Mouse (Mus musculus) spleen, postnatal 10 days (tissue): Measurements from ENCODE around the gene Zfp692.

Source experiments
- DNase-seq, 2 experiments: peaks; one replicate each; pipeline ENCODE4 v3.0.0; 2021 to 2022; ENCODE audit warnings: low spot score in 2 of 2

Gene Zfp692

DNA sequence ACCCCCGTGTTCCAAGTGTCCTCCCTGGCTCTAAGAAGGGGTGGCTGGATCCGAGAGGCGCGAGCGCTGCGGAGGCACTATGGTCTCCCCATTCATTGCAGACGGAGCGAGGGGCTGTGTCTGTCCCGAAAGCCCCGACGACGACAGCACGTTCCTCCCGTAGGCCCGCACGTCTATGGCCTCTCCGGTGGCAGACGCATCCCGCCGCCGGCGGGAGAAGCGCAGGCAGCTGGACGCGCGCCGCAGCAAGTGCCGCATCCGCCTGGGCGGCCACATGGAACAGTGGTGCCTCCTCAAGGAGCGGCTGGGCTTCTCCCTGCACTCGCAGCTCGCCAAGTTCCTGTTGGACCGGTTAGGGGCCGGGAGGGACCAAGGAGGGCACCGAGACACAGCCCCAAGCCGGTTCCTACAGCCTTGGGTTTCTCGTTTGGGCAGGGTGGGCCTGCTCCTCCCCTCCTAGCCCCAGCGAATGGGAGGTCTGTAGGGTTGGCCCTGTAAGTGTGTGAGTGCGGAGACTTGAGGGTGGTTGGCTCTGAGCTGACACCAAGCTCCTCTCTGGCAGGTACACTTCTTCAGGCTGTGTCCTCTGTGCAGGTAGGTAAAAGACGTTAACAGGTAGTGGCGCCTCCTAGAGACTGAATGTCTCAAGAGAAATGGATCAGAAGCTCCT is 677 bp downstream of the Zfp692 start:
- peak; percentile 64 to 72 for DNase-seq

DNA sequence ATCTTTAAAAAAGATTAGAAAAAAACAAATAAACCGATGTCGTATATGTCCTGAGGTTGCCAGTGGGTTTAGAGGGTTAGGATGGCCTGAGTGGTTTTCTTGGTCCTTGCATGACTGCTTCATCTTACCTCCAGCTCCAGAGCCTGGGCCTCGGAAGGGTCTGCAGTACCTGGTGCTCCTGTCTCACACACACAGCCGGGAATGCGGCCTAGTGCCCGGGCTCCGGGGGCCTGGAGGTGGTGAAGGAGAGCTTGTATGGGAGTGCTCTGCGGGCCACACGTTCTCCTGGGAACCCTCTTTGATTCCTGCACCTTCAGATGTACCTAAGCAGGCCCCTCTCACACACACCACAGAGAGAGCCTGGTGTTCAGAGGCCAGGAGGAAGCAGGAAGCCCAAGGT is 1.8 kb downstream of the Zfp692 start:
- DNase-seq, result no peak

DNA sequence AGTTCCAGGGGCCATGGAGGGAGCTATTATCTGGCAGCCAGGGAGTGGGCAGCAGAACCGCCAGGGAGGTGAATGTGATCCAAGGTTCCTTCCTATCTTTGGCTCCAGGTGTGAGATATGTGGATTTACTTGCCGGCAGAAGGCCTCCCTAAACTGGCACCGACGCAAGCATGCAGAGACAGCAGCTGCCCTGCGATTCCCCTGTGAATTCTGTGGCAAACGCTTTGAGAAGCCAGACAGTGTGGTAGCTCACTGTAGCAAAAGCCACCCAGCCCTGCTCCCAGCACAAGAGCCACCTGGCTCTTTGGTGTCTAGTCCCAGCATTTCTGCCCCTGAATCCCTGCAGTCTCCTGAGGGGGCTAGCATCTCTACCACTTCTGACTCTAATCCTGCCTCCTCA is 7.2 kb downstream of the Zfp692 start:
- DNase-seq, result no peak

DNA sequence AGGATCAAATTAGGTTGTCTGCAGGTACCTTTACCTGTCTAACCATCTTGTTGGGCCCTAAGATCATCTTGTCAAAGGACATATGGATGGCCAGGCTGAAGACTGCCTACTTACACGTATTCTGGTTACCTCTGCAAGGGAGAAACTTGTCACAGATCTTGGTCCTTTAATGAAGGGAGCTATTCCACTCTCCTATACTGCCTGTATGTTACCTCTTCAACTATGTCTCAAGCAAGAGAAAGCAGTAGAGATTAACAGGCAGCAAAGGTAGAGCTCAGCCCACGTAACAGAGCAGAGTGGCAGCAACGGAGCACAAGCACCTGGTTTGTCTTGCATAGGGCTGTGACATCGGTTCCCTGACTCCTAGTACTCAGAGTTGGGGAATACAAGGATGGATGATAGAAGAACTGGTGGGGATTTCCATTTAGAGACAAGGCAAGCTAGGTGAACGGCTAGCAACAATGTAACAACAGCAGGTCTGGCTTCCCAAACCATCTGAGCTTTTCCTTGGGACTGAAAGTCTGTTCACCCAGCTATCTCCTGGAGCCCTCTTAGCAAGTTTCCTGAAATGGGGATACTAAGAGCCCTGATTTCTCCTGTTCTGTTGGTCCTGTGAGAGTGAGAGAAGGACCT is 8.8 kb downstream of the Zfp692 start:
- DNase-seq, result no peak

DNA sequence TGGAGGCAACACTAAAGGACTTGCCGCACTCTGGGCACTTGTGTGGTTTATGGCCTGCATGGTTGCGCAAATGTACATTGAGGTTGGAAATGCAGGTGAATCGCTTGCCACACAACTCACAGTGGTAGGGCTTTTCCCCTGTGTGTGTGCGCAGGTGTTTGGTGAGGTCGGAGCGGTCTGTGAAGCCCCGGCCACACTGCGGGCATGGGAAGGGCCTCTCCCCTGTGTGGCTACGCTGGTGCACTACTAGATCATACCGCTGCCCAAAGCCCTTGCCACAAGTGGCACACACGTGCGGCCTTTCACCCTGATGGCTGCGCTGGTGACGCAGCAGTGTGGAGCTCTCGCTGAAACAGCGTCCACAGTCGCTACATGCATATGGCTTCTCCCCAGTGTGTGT is 9.5 kb downstream of the Zfp692 start:
- DNase-seq, result no peak

DNA sequence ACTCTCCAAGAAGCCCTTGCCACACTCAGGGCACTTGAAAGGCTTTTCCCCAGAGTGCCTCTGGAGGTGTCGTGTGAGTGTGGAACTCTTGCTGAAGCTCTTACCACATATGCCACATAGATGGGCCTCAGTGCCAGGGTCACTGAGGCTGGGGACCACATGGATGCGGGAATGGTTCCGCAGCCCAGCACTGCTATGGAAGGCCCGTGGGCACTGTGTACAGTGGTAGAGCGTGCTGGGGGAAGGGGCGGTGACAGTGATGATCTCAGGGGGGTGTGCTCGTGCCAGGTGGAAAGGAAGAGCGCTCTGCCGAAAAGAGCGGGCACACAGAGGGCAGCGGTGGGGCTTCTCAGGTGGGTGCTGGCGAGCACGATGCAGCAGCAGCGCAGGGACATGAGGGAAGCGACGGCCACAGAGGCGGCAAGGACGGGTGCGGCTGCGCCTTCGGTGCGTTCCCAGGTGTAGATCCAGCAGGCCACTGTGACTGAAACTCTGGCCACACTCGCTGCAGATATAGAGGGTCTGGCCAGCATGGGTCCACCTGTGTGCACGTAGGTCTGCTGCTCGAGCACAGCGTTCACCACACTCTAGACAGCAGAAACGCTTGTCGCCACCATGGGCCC is 10.0 kb downstream of the Zfp692 start:
- no peak for DNase-seq

DNA sequence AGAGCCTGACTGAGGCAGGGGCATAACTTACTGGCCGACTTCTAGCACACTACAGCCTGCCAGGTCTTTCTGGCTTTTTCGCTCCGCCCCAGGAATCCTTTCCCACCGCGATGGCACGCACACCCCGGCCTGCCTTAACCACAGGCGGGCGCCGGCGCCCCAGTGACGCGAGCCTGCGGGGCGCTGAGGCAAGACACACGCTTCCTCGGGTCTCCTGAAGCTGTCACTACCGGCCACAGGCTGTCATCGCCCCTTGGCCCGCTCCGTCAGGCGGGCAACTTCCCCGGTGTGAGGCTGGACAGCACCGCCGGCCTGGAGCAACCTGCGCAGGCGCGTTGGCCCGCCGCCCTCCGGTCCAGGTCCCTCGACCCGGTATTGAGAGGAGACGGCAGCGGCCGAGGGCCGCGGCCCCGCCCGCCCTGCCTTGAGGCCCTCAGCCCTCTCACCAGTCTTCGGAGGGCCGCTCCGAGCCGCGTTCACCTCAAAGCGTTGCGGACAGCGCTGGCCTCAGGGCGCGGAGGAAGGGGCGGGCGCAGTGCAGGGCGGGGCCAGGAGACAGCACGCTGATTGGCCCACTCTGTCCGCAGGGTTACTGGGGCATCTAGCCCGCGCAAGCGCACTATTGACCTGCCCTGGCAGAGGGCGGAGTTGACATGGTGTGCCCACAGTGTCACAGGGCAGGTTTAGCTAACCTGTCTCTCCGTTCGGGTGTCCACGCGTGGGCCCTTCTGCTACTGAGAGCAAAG is 16.1 kb downstream of the Zfp692 start:
- peak; percentile 97 to 99 for DNase-seq

DNA sequence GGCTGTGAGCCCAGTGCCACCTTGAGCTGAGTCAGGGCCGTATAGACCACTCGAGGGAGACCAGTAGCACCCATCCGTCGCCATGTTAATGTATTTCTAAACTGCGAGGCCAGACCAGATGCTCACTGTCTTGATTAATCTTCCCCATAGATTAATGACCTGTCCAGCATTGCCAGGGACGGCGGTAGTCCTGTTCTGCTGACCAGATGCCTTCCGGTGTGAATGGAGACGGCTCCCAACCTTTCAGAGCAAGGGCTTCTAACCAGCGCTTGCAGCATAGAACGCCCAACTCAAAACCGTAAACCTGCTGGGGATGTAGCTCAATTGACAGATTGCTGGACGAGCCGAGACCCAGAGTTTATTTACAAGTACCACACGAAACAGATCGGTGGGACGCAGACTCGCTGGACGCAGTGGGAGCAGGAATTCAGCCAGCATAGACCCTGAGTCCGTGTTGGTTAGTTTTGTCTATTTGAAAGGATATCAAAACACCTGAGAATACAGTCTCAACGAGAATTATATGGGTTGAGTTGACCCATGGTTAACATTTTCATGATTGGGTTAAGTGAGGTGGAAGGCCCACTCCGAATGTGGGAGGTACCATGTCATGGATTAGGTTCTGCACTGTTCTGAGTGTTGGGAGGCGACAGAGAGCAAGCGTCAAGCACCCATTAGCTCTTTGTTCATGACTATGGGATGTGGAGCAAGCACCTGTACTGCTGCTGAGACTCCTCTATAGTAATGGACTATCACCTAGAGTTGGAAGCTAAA is 16.9 kb downstream of the Zfp692 start:
- no peak for DNase-seq

DNA sequence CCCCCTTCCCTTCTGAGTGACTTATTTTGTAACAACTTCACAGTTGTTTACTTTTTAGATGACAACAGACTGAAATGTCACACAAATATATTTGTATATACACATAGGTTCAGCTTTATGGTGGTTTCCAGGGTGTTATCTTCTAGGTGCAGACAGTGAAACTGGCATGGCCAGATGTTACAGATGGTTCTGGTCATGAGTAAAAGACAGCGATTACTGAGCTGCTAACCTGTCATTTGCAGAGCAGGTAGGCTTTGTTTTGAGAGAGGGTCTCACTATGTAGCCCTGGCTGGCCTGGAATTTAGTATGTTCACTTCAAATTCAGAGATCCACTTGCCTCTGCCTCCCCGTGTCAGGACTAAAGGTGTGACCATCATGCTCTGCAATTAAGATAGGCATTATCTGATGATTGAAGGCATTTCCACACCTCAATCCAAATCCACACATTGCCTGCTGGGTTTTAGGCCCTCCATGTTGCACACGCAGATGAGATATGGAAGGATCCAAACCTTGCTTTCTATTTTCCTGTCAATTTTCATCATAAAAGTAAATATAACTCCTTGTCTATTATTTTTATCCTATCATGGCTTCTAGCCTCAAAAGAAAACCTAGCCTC is 17.9 kb downstream of the Zfp692 start:
- no peak for DNase-seq

DNA sequence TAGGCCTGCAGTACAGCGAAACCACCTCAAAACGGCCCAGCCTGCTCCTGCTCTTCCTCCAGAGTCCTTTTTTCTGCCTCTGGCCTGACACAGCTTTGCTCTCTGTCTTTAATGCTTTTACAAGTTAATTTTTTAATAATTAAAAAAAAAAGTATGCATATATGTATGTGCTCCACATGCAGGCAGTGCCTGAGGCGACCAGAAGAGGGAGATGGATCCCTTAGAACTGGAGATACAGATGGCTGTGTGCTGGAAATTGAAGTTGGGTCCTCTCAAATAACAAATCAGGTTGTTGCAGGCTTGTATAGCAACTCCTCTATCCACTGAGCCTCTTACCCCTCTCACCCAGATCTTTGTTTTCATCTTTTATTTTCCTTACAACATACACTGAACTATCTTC is 19.9 kb downstream of the Zfp692 start:
- DNase-seq, result peak in 1 of 2 experiments; percentile 54

DNA sequence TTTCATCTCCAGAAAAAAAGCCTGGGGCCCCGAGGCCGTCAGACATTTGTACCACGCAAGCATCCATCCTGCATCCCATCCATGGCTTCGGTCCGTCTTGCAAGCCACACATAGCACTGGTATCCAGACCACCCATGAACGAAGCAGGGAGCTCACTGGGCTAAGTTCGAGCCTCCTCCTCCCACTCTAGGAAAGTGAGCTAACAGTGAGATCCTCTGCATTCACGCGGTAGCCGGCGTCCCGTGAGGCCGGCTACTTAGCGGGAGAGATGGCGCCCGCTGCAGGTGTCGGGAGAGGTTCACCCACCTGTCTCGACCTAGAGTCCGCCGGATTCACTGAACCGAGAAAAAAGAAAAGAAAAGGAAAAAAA is 23.0 kb downstream of the Zfp692 start:
- DNase-seq, result no peak

DNA sequence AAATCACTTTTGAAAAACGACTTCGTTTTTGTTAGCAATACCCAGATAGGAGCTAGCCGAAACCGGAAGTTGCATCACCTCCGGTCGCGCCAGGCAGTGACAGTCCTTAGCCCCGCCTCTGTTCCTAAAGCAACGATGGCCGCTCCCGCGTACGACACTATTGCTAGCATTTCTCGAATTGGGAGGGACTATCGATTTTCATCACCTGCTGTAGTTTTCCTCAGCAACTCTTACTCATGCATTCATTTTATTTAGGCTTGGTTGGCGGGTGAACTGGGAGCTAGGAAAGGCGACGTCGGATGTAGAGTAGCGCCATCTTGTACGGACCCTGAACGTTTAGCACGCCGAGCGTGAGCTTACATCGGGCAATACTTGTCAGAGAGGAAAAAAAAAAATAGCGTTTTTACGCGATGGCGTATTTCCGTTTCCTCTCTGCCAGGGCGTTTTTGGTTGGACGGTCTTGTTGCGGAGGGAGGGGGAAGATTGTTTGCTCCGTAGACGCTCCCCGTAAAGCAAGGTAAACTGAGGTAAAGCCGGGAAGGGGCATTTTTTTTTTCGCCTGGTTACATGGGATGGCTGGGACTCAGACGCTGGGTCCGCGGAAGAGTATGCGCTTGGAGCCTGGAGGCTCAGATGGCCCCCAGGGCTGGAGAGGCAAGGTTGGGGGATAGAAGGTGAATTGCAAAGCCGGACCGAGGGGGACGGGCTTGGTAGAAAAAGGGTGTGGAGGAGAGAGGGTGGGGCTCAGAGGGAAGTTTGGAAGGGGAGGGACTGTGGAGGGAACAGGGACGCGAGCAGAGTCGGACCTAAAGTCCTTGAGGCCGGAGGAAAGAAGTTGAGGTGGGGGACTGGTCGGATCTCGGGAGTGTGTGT is 23.6 kb downstream of the Zfp692 start, which contains the start of the genes Zfp672 and Sh3bp5l:
TSS of gene Zfp672 (minus strand) at position 64 of the 873 bp plus-strand sequence.
TSS of gene Sh3bp5l (plus strand) at position 449 of the 873 bp plus-strand sequence.
- DNase-seq, result peak; percentile 88 to 93

DNA sequence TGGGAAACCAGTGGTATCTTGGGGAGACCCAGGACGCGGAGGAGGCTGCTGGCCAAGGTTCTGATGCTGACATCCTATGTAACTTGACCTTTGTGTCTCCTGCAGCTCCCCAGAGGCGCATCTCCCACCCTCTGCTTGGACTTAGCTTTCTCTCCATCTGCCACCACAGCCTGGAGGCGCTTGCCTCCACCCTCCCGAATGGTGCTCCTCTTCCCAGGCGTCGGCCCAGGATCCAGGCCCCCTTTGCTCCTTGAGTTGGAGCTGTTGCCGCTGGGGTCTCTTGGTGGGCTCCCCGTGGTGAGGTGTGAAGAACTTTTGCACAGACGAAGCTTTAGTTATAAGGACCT is 24.3 kb downstream of the Zfp692 start:
- DNase-seq, result no peak

DNA sequence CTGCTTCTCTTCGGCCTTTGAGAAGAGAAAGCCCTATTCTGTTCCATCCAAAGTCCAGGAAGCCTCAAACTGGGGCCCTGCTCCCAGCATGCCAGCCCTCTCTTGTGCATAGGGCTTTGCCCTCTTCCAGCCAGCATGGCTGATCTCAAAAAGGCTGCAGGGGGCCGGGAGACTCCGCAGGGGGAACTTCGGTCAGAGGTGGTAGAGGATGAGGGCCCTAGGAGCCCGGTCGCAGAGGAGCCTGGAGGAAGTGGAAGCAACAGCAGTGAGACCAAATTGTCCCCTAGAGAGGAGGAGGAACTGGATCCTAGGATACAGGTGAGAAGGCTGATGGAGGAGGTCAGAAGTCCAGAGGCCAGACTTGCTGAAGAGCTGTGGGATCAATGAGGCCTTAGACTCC is 24.7 kb downstream of the Zfp692 start:
- no peak for DNase-seq

DNA sequence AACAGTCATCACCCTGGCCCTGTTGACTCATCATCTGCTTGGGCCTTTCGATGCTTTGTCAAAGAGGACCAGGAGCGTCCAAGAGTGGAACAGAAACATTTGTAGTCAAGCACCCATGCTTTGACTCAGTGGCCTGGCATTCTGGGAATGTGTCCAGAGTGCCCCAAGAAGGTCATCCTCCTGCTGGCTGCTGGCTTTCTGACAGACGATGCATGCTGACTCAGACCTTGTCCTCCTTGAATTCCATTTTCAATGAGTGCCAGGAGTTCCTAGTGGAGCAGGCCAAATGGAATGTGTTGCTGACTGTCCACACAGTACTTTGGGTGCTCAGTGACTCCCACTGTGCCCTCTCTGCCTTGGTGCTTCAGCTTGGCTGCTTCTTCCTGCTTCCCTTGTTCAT is 27.9 kb downstream of the Zfp692 start:
- no peak for DNase-seq

DNA sequence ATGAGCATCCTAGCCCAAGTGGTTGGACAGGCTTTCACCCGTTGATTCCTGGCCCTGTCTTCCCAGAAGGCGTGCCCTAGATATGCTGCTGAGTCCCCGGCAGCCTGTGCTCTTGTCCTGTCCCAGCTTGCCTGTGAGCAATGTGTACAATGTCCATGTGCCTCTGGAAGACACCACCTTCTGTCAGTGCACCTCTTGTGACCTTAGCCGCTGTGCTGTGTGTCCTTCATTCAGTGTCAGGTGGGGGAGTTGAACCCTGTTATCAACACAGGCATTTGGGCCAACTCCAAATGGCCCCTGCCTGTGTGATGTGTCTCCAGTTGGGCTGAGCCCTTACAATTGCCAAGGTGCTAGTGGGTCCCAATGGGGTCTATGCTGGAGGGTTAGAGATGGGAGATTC is 39.9 kb downstream of the Zfp692 start:
- no peak for DNase-seq

DNA sequence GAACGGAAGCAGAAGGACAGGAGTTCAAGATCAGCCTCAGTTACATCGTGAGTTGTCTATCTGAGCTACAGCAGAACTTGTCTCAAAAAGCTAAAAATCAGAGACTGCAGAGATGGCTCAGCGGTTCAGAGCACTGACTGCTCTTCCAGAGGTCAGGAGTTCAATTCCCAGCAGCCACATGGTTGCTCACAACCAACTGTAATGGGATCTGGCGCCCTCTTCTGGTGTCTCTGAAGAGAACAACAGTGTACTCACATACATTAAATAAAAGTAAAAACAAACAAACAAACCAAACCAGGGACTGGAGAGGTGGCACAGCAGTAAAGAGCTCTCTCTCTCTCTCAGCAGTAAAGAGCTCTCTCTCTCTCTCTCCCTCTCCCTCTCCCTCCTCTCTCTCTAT is 43.8 kb downstream of the Zfp692 start:
- DNase-seq, result peak in 1 of 2 experiments; percentile 54

DNA sequence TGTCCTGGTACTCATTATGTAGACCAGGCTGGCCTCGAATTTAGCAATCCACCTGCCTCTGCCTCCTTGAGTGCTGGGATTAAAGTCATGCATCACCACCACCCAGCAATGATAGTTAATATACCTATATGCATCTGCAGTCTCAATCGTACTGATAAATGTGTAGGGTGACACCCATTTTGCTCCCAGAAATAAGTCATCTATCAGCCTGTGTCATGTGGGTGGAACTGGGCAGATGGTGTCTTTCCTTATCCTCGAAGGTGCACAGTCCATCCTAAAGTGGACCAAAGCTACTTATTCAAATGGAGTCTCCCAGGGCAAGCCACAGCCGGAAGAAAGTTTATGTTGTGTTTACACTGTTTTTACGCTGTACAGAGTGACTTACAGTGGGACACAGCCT is 44.3 kb downstream of the Zfp692 start:
- DNase-seq, result no peak

DNA sequence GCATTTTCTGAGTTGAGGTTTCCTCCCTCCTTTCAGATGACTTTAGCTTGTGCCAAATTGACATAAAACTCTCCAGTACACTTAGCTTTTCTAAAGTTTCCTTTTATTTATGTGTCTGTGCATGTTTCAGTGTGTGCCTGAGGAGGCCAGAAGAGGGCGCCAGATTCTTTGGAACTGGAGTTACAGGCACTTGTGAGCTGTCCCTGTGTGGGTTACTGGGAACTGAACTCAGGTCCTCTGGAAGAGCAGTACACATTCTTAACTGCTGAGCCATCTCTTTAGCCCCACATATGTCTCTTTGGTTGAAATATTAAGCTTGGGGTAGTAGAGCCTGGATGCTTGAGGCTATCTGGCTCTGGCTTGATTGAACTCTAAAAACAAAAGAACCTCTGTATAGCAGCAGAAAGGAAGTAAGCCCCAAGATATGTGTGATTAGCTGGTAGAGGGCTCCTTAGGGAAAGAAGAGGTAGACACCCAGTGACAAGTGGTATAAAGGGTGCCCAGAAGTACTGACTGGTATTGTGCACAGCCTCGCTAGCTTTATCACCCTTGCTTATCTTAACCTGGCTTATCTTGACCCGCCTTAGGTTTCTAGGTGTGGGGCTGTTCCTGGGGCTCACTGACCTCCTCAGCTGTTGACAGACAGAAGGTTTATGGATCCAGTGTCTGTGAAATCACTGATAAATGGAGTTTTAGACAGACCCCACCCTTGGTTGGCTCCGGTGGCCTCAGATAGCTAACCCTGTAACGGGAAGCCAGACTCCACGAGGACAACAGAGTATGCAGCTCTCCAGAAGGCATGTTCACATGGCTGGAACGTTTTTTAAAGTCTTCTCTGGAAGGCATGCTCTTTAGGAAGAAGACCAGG is 46.0 kb downstream of the Zfp692 start:
- DNase-seq, result peak in 1 of 2 experiments; percentile 63
